Mouse (Mus musculus) forebrain, embryonic 11.5 days (tissue): ENCODE results near the gene Foxm1. TPM values are rescaled to one million over a fixed set of nuclear protein-coding genes. Genes with fewer than 3 reads are reported as not detected.
A peak's percentile ranks its signal among the peaks of the same experiment; 100 is the strongest.

ENCODE experiments used
- ATAC-seq: fragments of 200-750 bp; cut with Nextera tagmentation; replicated peaks from 2 replicates; pipeline ENCODE4 v1.8.0; 2017; ENCODE audit warnings: moderate TSS enrichment; ENCODE audit not compliant: low FRiP score
- DNase-seq: peaks from one replicate; pipeline ENCODE4 v3.0.0-alpha.2; 2017; ENCODE audit warnings: low spot score
- H3K27ac ChIP-seq: fragments of 300-500 bp; sonication (generic); 2 replicates; pipeline ENCODE4 v1.5.1; 2014; ENCODE audit warnings: low read depth, low read length
- H3K27me3 ChIP-seq: fragments of 300-500 bp; sonication (generic); 2 replicates; pipeline ENCODE4 v1.6.1; 2014; ENCODE audit warnings: mild to moderate bottlenecking, low read length, mixed read lengths; ENCODE audit not compliant: control insufficient read depth, insufficient read depth
- H3K36me3 ChIP-seq: fragments of 300-500 bp; sonication (generic); 2 replicates; pipeline ENCODE4 v1.6.1; 2014; ENCODE audit warnings: mild to moderate bottlenecking, low read length, moderate library complexity, mixed read lengths; ENCODE audit not compliant: control insufficient read depth, insufficient read depth
- H3K4me1 ChIP-seq: fragments of 300-500 bp; sonication (generic); replicated peaks from 2 replicates; pipeline ENCODE4 v1.6.1; 2014; ENCODE audit warnings: low read length, mixed read lengths; ENCODE audit not compliant: control insufficient read depth, insufficient read depth
- H3K4me2 ChIP-seq: fragments of 300-500 bp; sonication (generic); 2 replicates; pipeline ENCODE4 v1.6.1; 2014; ENCODE audit warnings: low read depth, mild to moderate bottlenecking, low read length, moderate library complexity, mixed read lengths; ENCODE audit not compliant: severe bottlenecking
- H3K4me3 ChIP-seq: fragments of 300-500 bp; sonication (generic); 2 replicates; pipeline ENCODE4 v1.5.1; 2014; ENCODE audit warnings: low read depth, low read length
- H3K9ac ChIP-seq: fragments of 300-500 bp; sonication (generic); 2 replicates; pipeline ENCODE4 v1.6.1; 2014; ENCODE audit warnings: low read length
- H3K9me3 ChIP-seq: fragments of 300-500 bp; sonication (generic); 2 replicates; pipeline ENCODE4 v1.6.1; 2016; ENCODE audit warnings: low read length, mixed read lengths; ENCODE audit not compliant: control insufficient read depth
- WGBS: fragments of 180-500 bp; shearing (Covaris S2); extraction: QIAGEN DNeasy Blood & Tissue Kit; methylation state at CpG from one replicate; pipeline ENCODE4 v1.1.7; 2014; 5-methylcytosine and 5-hydroxymethylcytosine counted together
- polyA plus RNA-seq: library from polyadenylated mRNA; unstranded; fragments of >200 nt; fragmentation: Nextera tagmentation; extraction: Ambion mirVana; gene quantifications from 2 replicates; pipeline ENCODE4 v1.2.1, GENCODE M21; 2014

The Foxm1 gene
- polyA plus RNA-seq, 1 experiment from 2014 or later: 91.9 TPM

DNA sequence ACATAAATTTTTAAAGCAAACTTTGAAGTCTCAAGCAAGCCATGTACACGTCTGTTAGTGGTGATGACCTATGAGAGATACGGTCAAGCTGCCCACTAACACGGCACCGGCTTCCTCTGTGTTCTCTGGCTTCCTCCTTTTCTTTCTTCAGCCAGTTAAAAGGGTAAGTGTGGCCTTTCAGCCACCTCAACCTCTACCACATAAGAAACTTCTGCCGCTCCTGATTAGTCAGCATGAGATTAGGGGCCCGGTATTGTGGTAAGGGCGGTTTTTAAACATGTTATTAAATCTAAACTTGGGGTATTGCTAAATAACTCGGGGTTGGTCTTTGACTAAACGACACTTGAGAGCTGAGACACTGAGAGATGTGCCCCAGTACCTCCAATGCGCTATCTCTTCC lies 17.1 kb upstream of the Foxm1 start:
- H3K4me2 ChIP-seq: no peak overlapping the region
- DNase-seq: no peak
- H3K27me3 ChIP-seq: no peaks in the 10 kb centered on the region
- H3K9ac ChIP-seq: no peak overlapping the region
- no peak overlapping the region for H3K27ac ChIP-seq
- peaks cover 2% of the 10 kb centered on the region; the same call in 1 of the 2 replicates for H3K36me3 ChIP-seq
- H3K9me3 ChIP-seq: no peaks in the 10 kb centered on the region
- no peak overlapping the region for H3K4me3 ChIP-seq
- no peak for ATAC-seq
- H3K4me1 ChIP-seq: no peaks in the 10 kb centered on the region
- WGBS: 92% methylated on average over 10 of the region's 10 CpGs

DNA sequence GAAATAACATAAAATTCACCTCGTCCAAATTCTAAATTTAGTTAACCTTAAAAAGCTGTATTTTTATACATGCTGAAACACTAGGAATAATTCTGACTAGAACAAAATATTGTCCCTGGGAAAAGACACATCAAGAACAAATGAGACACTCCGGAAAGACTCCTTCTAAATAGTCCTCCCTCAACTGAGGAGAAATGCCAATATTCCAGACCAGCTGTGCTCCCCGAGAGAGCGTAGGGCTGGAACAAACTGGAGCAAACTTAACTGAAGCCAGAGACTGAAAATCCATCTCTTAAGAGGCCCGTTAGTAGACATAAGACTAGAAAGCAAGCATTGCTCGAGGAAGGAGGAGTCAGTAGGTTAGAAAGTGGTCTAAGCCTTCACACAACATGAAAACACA lies 16.0 kb upstream of the Foxm1 start:
- H3K4me3 ChIP-seq: no peak overlapping the region
- H3K27me3 ChIP-seq: no peaks in the 10 kb centered on the region
- H3K9ac ChIP-seq: no peak overlapping the region
- no peaks in the 10 kb centered on the region for H3K4me1 ChIP-seq
- H3K36me3 ChIP-seq: peaks cover 5% of the 10 kb centered on the region; the same call in 1 of the 2 replicates
- ATAC-seq (no peak), DNase-seq (no peak)
- WGBS: 92% methylated on average over 6 of the region's 6 CpGs
- no peak overlapping the region for H3K4me2 ChIP-seq
- H3K27ac ChIP-seq: no peak overlapping the region
- H3K9me3 ChIP-seq: no peaks in the 10 kb centered on the region

DNA sequence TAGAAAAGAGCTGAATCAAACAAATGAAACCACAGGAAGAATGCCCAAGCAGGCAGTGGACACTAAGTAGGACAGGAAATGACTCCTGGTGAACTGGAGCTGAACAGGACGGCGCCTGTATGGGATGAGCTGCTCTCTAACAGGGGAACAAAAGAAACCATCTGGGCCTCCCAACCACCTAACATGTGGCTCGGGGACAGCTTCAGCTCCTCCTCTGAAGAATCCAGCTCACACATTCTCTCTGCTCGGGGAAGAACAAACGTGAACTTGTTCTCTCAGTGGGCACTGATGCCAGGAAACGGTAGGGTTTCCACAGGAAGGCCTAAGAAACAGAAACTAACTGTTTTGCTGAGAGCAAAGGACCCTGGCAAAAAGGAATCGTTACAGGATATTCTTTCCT lies 13.1 kb upstream of the Foxm1 start:
- Histone ChIP-seq H3K4me2 (no peak overlapping the region), H3K4me1 (no peaks in the 10 kb centered on the region; the same call in 1 of the 2 replicates), H3K4me3 (no peak overlapping the region), H3K36me3 (peaks cover 2% of the 10 kb centered on the region; the same call in 1 of the 2 replicates), H3K27me3 (no peaks in the 10 kb centered on the region), H3K9ac (no peak overlapping the region), H3K9me3 (no peaks in the 10 kb centered on the region), H3K27ac (no peak overlapping the region)
- ATAC-seq: no peak
- no peak for DNase-seq
- WGBS: 67% methylated on average over 7 of the region's 7 CpGs

DNA sequence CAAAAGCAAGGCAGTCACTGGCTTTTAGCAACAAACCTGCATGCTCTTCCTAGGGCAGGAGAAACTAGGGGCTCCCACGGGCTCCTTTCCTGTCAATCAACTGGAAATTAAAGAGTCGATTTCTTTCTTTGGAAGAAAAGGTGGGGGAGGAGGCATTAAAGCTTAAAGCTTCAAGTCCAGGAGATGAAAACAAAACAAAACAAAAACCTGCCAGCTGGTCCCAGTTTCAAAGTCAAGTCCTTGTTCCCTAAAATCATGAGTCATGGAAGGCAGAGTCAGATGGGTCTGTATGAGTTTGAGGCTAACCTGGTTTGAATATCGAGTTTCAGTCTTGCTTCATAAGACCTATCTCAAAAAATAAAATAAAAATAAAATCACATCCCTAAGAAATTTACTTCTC lies 8.6 kb upstream of the Foxm1 start:
- DNase-seq (no peak), ATAC-seq (no peak)
- no peak overlapping the region; the same call in 1 of the 2 replicates for H3K4me2 ChIP-seq
- H3K9me3 ChIP-seq: no peaks in the 10 kb centered on the region
- H3K36me3 ChIP-seq: peaks cover 5% of the 10 kb centered on the region; the same call in 1 of the 2 replicates
- 44% methylated on average over 3 of the region's 3 CpGs for WGBS
- peaks cover 2% of the 10 kb centered on the region; the same call in 1 of the 2 replicates for H3K4me1 ChIP-seq
- no peaks in the 10 kb centered on the region for H3K27me3 ChIP-seq
- H3K4me3 ChIP-seq: no peak overlapping the region
- no peak overlapping the region for H3K9ac ChIP-seq
- no peak overlapping the region for H3K27ac ChIP-seq

DNA sequence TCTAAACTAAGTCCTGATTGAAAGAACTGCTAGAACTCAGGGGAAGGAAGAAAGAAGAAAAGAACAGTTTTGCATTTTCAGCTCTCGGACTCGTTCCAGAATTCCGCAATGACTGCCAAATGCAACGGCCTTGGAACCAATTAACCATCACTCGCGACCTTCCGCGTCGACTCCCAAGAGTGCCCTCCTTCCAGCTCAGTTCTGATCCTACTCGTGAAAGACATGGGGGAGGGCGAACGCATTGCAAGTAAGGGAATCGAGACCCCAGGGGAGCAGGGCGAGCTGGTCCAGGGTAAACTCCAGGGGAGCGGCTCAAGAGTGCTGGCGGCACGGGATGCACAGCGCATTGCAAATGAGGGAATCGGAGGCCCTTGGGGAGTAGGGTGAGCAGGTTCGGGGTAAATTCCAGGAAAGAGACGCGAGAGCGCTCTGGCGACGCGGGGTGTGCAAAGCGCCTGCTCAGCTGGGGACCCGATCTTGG lies 7.5 kb upstream of the Foxm1 start:
- Histone ChIP-seq H3K4me3 (peak overlapping the region; percentile 78), H3K9me3 (no peaks in the 10 kb centered on the region), H3K27ac (peak overlapping the region; percentile 50; the same call in 1 of the 2 replicates), H3K4me2 (peak overlapping the region; percentile 77), H3K4me1 (peaks cover 2% of the 10 kb centered on the region; the same call in 1 of the 2 replicates), H3K36me3 (peaks cover 5% of the 10 kb centered on the region; the same call in 1 of the 2 replicates), H3K9ac (peak overlapping the region; percentile 82), H3K27me3 (no peaks in the 10 kb centered on the region)
- WGBS: under 1% methylated on average over 28 of the region's 28 CpGs
- DNase-seq (no peak), ATAC-seq (peak; percentile 70)

DNA sequence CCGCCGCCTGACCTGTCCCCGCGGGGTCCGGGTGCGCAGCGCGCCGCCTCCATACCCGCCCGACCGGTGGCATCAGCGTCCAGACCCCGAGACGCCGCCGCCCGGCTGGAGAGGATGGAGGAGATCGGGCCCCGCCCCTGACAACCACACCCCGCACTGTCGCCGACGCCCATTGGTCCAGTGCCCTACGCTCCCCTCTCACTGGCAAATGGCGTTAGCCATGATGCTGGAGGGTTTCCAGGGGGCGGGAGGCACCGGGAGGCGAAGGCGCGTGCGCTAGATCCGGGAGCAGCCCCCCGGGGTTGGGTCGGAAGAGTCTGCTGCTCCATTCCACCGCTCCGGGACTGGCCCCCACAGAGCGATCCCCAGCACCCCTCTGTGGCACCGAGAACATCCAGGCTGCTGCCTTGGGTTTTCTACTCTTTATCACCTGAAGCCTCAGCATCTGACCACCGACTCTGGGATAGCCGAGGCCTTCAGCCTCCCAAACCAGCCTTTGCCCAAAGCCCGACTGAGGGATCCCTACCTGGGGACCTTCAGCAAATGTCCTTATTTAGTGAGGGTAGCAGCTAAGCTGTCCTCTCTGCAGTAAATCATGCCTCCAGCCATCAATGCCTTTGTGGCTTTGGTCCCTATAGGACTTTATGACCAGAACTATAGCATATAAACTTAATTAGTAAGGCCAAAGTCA lies 6.9 kb upstream of the Foxm1 start, which contains the start of gene Tulp3:
Gene Tulp3, minus strand, starts transcription at position 126 of the 691 bp plus-strand sequence.
- Histone ChIP-seq H3K27ac (peak within 1 kb of the TSS; percentile 50; the same call in 1 of the 2 replicates), H3K36me3 (peaks cover 2% of the 10 kb centered on the region; the same call in 1 of the 2 replicates), H3K4me3 (peak within 1 kb of the TSS; percentile 78), H3K9ac (peak within 1 kb of the TSS; percentile 82), H3K4me2 (peak within 1 kb of the TSS; percentile 77), H3K27me3 (no peaks in the 10 kb centered on the region), H3K9me3 (no peaks in the 10 kb centered on the region), H3K4me1 (peaks cover 2% of the 10 kb centered on the region; the same call in 1 of the 2 replicates)
- peak; percentile 99 for ATAC-seq
- DNase-seq: peak; percentile 99
- under 1% methylated on average over 42 of the region's 42 CpGs for WGBS

DNA sequence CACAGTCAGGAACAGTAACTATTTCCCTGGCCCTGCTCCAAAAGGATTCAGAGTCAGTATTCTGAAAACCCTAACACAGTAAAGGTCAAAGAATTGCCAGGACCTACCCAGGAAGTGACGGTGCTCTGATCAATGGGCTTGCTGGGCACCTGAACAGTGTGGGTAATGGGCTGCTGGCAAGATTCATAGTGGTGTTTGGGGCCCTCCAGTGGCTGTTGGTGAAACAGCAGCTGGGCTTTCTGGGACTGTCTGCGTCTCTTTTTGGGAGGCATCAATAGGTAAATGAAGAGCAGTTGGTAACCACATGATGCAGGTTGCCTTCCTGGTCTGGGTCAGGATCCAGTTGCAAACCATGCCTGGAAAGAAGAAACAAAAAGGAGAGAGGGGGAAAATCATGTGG lies 3.8 kb upstream of the Foxm1 start:
- no peak overlapping the region for H3K4me2 ChIP-seq
- H3K9me3 ChIP-seq: no peaks in the 10 kb centered on the region
- H3K4me3 ChIP-seq: no peak overlapping the region
- 22% methylated on average over 2 of the region's 2 CpGs for WGBS
- H3K9ac ChIP-seq: no peak overlapping the region
- no peak overlapping the region for H3K27ac ChIP-seq
- H3K27me3 ChIP-seq: no peaks in the 10 kb centered on the region
- H3K36me3 ChIP-seq: peaks cover 2% of the 10 kb centered on the region; the same call in 1 of the 2 replicates
- DNase-seq: peak; percentile 78
- ATAC-seq: no peak
- peaks cover 7% of the 10 kb centered on the region for H3K4me1 ChIP-seq

DNA sequence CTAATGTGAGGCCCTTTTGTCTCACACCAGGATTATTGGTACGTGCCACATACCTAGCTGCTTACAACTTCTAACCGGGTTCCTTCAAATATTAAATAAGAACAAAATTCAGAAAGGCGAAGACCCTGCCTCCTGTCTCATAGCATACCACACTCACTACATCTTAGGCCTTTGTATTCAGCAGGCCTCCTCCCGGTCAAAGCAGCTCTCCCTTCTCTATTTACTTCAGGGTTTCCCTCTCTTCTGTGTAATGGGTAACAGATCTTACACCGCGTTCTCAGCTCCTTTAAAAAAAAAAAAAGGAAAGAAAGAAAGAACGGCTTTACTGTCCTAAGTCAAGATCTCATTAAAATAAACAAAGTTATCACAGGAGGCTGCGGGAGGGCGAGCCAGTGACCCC lies 866 bp upstream of the Foxm1 start:
- H3K4me3 ChIP-seq: peak overlapping the region; percentile 94
- peak overlapping the region; percentile 95 for H3K9ac ChIP-seq
- peak overlapping the region; percentile 58 for H3K4me2 ChIP-seq
- H3K9me3 ChIP-seq: no peaks in the 10 kb centered on the region
- ATAC-seq (no peak), DNase-seq (no peak)
- WGBS: 16% methylated on average over 9 of the region's 9 CpGs
- H3K4me1 ChIP-seq: peaks cover 8% of the 10 kb centered on the region
- H3K36me3 ChIP-seq: peaks cover 9% of the 10 kb centered on the region
- H3K27me3 ChIP-seq: no peaks in the 10 kb centered on the region
- peak overlapping the region; percentile 91 for H3K27ac ChIP-seq
